Mouse (Mus musculus): ENCODE results near the gene Car14.
A peak's percentile ranks its signal among the peaks of the same experiment; 100 is the strongest.
"Not testable (repeated sequence)": the region's sequence is repeated elsewhere in the genome, so short reads cannot be mapped to it uniquely, and the experiment has no call there.

Gene Car14

GRCm38 (mm10) chr3:95892066-95893052, 12.1 kb downstream of the Car14 start:
- no peak for DNase-seq (ENCODE audit: low read depth, low spot score)

GRCm38 (mm10) chr3:95891211-95892065, 13.1 kb downstream of the Car14 start, which contains the start of gene BC028528:
Gene BC028528, minus strand, starts transcription at chr3:95892005.
- no peak for DNase-seq (ENCODE audit: low read depth, low spot score)

GRCm38 (mm10) chr3:95889664-95890063, 14.8 kb downstream of the Car14 start:
- no peak for DNase-seq (ENCODE audit: low read depth, low spot score)

GRCm38 (mm10) chr3:95887596-95887995, 16.9 kb downstream of the Car14 start:
- no peak for DNase-seq (ENCODE audit: low read depth, low spot score)

- no peak for DNase-seq (ENCODE audit: low read depth, low spot score)
Measured at GRCm38 (mm10) chr3:95884400-95884799, 20.1 kb downstream of the Car14 start.

GRCm38 (mm10) chr3:95882816-95883425, 21.6 kb downstream of the Car14 start:
- DNase-seq (ENCODE audit: low read depth, low spot score) = peak; percentile 80

GRCm38 (mm10) chr3:95881979-95882815, 22.3 kb downstream of the Car14 start, which contains the start of gene Ciart:
Gene Ciart, minus strand, starts transcription at chr3:95882251.
- peak; percentile 96 for DNase-seq (ENCODE audit: low read depth, low spot score)

- DNase-seq (ENCODE audit: low read depth, low spot score) = no peak
Measured at GRCm38 (mm10) chr3:95879063-95879462, 25.4 kb downstream of the Car14 start.

GRCm38 (mm10) chr3:95872048-95872447, 32.4 kb downstream of the Car14 start:
- no peak for DNase-seq (ENCODE audit: low read depth, low spot score)

- peak; percentile 86 for DNase-seq (ENCODE audit: low read depth, low spot score)
Measured at GRCm38 (mm10) chr3:95871392-95871867, 33.1 kb downstream of the Car14 start, which contains the start of gene Mrps21. Gene Mrps21, minus strand, starts transcription at chr3:95871519.

GRCm38 (mm10) chr3:95870976-95871375, 33.5 kb downstream of the Car14 start:
- no peak for DNase-seq (ENCODE audit: low read depth, low spot score)

- no peak for DNase-seq (ENCODE audit: low read depth, low spot score)
Measured at GRCm38 (mm10) chr3:95867408-95867807, 37.1 kb downstream of the Car14 start.

GRCm38 (mm10) chr3:95866071-95866470, 38.4 kb downstream of the Car14 start:
- DNase-seq (ENCODE audit: low read depth, low spot score) = no peak

GRCm38 (mm10) chr3:95865571-95865970, 38.9 kb downstream of the Car14 start:
- DNase-seq (ENCODE audit: low read depth, low spot score) = no peak

- no peak for DNase-seq (ENCODE audit: low read depth, low spot score)
Measured at GRCm38 (mm10) chr3:95865050-95865449, 39.4 kb downstream of the Car14 start.

- no peak for DNase-seq (ENCODE audit: low read depth, low spot score)
Measured at GRCm38 (mm10) chr3:95863578-95863977, 40.9 kb downstream of the Car14 start.

- DNase-seq (ENCODE audit: low read depth, low spot score) = peak; percentile 89
Measured at GRCm38 (mm10) chr3:95861796-95862195, 42.7 kb downstream of the Car14 start.

GRCm38 (mm10) chr3:95861216-95861615, 43.3 kb downstream of the Car14 start:
- peak; percentile 76 for DNase-seq (ENCODE audit: low read depth, low spot score)

- peak; percentile 48 for DNase-seq (ENCODE audit: low read depth, low spot score)
Measured at GRCm38 (mm10) chr3:95860323-95860722, 44.2 kb downstream of the Car14 start.

GRCm38 (mm10) chr3:95858278-95858677, 46.2 kb downstream of the Car14 start:
- not testable (repeated sequence) for DNase-seq (ENCODE audit: low read depth, low spot score)

Measured in CD4-positive, CD25-positive, alpha-beta regulatory T cell, adult 2 months (primary cell).